7 mouse cellular contexts compared by ENCODE assay signal in genomic region chr3:122275111-122275510, GRCm38 (mm10). TPM values are rescaled to one million over a fixed set of nuclear protein-coding genes. Genes with fewer than 3 reads are reported as not detected.
DNase-seq lines count a peak whose midpoint lies in the region; ATAC-seq lines count a peak whose summit lies in the region.

No protein-coding gene starts in this region.

- H3K4me2 ChIP-seq in forebrain, embryonic 15.5 days (replicated peaks), result peak overlapping the region; percentile 81
- H3K4me2 ChIP-seq in liver, embryonic 13.5 days, result peak overlapping the region; percentile 79

- H3K4me3 ChIP-seq in megakaryocyte, embryonic 14.5 days (replicated peaks), result peak overlapping the region; percentile 95
- peak overlapping the region; percentile 91 for H3K4me3 ChIP-seq in forebrain, embryonic 15.5 days
- H3K4me3 ChIP-seq in liver, embryonic 13.5 days (replicated peaks), result peak overlapping the region; percentile 85

- no peaks in the 10 kb centered on the region for H3K27me3 ChIP-seq in megakaryocyte, embryonic 14.5 days (replicated peaks)
- no peaks in the 10 kb centered on the region for H3K27me3 ChIP-seq in forebrain, embryonic 15.5 days
- H3K27me3 ChIP-seq in liver, embryonic 13.5 days, result no peaks in the 10 kb centered on the region

- no peaks in the 10 kb centered on the region for H3K9me3 ChIP-seq in megakaryocyte, embryonic 14.5 days
- no peaks in the 10 kb centered on the region for H3K9me3 ChIP-seq in forebrain, embryonic 15.5 days
- H3K9me3 ChIP-seq in liver, embryonic 13.5 days (replicated peaks), result no peaks in the 10 kb centered on the region

- H3K36me3 ChIP-seq in megakaryocyte, embryonic 14.5 days (replicated peaks; ENCODE audit: low read length), result peaks cover 55% of the 10 kb centered on the region
- peaks cover 40% of the 10 kb centered on the region for H3K36me3 ChIP-seq in forebrain, embryonic 15.5 days
- peaks cover 58% of the 10 kb centered on the region for H3K36me3 ChIP-seq in liver, embryonic 13.5 days

- DNase-seq in liver, embryonic 13.5 days, result no peak
- no peak for DNase-seq in frontal cortex, postnatal 14 days (ENCODE audit: low spot score in 2 of 2)
- DNase-seq in adrenal gland, postnatal 10 days, result no peak
- DNase-seq in adrenal gland, postnatal 14 days, result no peak

- ATAC-seq in megakaryocyte, adult 5-6 weeks (ENCODE audit: poor library complexity, severe bottlenecking), result no peak
- ATAC-seq in forebrain, embryonic 15.5 days (replicated peaks), result no peak
- ATAC-seq in liver, embryonic 13.5 days (ENCODE audit: low read depth), result no peak

- 70% methylated on average over 10 of the region's 10 CpGs for WGBS in forebrain, embryonic 15.5 days
- 71% methylated on average over 10 of the region's 10 CpGs for WGBS in liver, embryonic 13.5 days (ENCODE audit: insufficient replicate concordance)

- H3K27ac ChIP-seq in forebrain, embryonic 15.5 days (replicated peaks), result no peak overlapping the region
- no peak overlapping the region; the same call in 1 of the 2 replicates for H3K27ac ChIP-seq in liver, embryonic 13.5 days

- H3K4me1 ChIP-seq in megakaryocyte, embryonic 14.5 days, result peaks cover 70% of the 10 kb centered on the region
- H3K4me1 ChIP-seq in forebrain, embryonic 15.5 days, result peaks cover 43% of the 10 kb centered on the region
- H3K4me1 ChIP-seq in liver, embryonic 13.5 days (replicated peaks), result peaks cover 62% of the 10 kb centered on the region

- H3K9ac ChIP-seq in forebrain, embryonic 15.5 days (replicated peaks), result peak overlapping the region; percentile 88; the same call in 1 of the 2 replicates
- H3K9ac ChIP-seq in liver, embryonic 13.5 days, result peak overlapping the region; percentile 93

RNA-seq across cellular contexts. Expression of gene Dnttip2, which starts 0.9 kb away (rescaled TPM):
- polyA plus RNA-seq in megakaryocyte, embryonic 14.5 days (2012; ENCODE audit: insufficient read depth, low replicate concordance), result 0.83 and 4.4 TPM in 2 replicates
- total RNA-seq in megakaryocyte, adult 5-6 weeks (2015), result 65.3 and 76.9 TPM in 2 replicates
- 81.9 and 94.7 TPM in 2 replicates for total RNA-seq in megakaryocyte, adult 5-6 weeks (2017)
- 51.9 and 59.9 TPM in 2 replicates for polyA plus RNA-seq in forebrain, embryonic 15.5 days (2015; fragmentation: Nextera tagmentation; extraction: Ambion mirVana)
- 52.7 and 65.0 TPM in 2 replicates for polyA plus RNA-seq in liver, embryonic 13.5 days (2015; fragmentation: Nextera tagmentation; extraction: Ambion mirVana)
- total RNA-seq in adrenal gland, postnatal 10 days (2021), result 10 to 100 TPM; 40.0 to 45.0 TPM
- total RNA-seq in adrenal gland, postnatal 14 days (2021), result 42.9 and 44.7 TPM in 2 replicates

RNA-seq across cellular contexts. Expression of gene Bcar3, which starts 18.8 kb away (rescaled TPM):
- 2.4 and 3.6 TPM in 2 replicates for polyA plus RNA-seq in megakaryocyte, embryonic 14.5 days (2012; ENCODE audit: insufficient read depth, low replicate concordance)
- total RNA-seq in megakaryocyte, adult 5-6 weeks (2015), result 0.46 and 1.2 TPM in 2 replicates
- 1.2 and 2.0 TPM in 2 replicates for total RNA-seq in megakaryocyte, adult 5-6 weeks (2017)
- 5.0 and 6.1 TPM in 2 replicates for polyA plus RNA-seq in forebrain, embryonic 15.5 days (2015; fragmentation: Nextera tagmentation; extraction: Ambion mirVana)
- polyA plus RNA-seq in liver, embryonic 13.5 days (2015; fragmentation: Nextera tagmentation; extraction: Ambion mirVana), result 5.0 and 5.5 TPM in 2 replicates
- total RNA-seq in adrenal gland, postnatal 10 days (2021), result 10 to 100 TPM; 42.4 to 43.9 TPM
- total RNA-seq in adrenal gland, postnatal 14 days (2021), result 51.4 and 55.5 TPM in 2 replicates

RNA-seq across cellular contexts. Expression of gene Gclm, which starts 29.8 kb away (rescaled TPM):
- 799 and 1,910 TPM in 2 replicates for polyA plus RNA-seq in megakaryocyte, embryonic 14.5 days (2012; ENCODE audit: insufficient read depth, low replicate concordance)
- 59.2 and 67.7 TPM in 2 replicates for total RNA-seq in megakaryocyte, adult 5-6 weeks (2015)
- 20.2 and 28.8 TPM in 2 replicates for total RNA-seq in megakaryocyte, adult 5-6 weeks (2017)
- polyA plus RNA-seq in forebrain, embryonic 15.5 days (2015; fragmentation: Nextera tagmentation; extraction: Ambion mirVana), result 52.6 and 57.4 TPM in 2 replicates
- polyA plus RNA-seq in liver, embryonic 13.5 days (2015; fragmentation: Nextera tagmentation; extraction: Ambion mirVana), result 455 and 466 TPM in 2 replicates
- total RNA-seq in adrenal gland, postnatal 10 days (2021), result 100 to 1,000 TPM in 1 of 2 experiments, 10 to 100 TPM in 1; 89.2 to 102 TPM
- 60.8 and 92.3 TPM in 2 replicates for total RNA-seq in adrenal gland, postnatal 14 days (2021)

Comparison
In these comparisons a context has a peak if more than half of its experiments do, and no peak if none do; other contexts are left out.
1. RNA of gene Bcar3, which starts 18.8 kb away (total RNA-seq): 51.4 to 55.5 TPM in adrenal gland, postnatal 14 days and 42.4 to 43.9 TPM in adrenal gland, postnatal 10 days; 0.46 to 2.0 TPM in megakaryocyte, adult 5-6 weeks; every median in the first group is over 10 times any median in the second.
2. Peak in every context shown above with its lines, with median percentiles within 50 percentile points of each other: H3K4me3 ChIP-seq.